Mouse (Mus musculus): ENCODE measurements around the gene Tpbgl.

- TF ChIP-seq CTCF (IDR thresholded peaks at IDR 0.05; ENCODE audit: low read depth) (no peak), EP300 (IDR thresholded peaks at IDR 0.05; ENCODE audit: low read depth) (no peak)
These were observed 48.7 kb downstream of the Tpbgl start for GRCm38 (mm10) chr7:99578246-99578645.
